Mouse (Mus musculus): ENCODE data around the gene Uchl1. TPM values are rescaled to one million over a fixed set of nuclear protein-coding genes. Genes with fewer than 3 reads are reported as not detected.

Gene Uchl1
- total RNA-seq (2023), result not detected

DNA sequence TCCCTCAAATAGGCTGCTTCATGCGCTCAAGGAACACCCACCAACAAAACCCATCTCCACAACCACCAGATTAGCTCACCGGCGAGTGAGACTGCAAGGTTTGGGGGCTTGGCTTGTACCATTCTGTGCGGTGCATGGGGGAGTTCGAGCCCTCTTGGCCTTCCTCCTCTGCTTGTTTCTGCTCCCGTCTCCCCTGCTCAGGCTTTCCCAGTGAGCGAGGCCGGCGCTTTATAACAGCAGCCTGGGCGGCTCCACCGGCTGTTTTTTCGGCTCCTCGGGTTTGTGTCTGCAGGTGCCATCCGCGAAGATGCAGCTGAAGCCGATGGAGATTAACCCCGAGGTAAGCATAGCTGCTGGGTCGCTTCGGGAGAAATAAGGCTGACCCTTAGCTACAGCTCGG is at the start of gene Uchl1:
Uchl1 (plus strand) TSS at position 109 of the 400 bp plus-strand sequence.

Other genes with a start within 250 kb of the Uchl1 start
- gene Apbb2, start 57.3 kb upstream of the Uchl1 start, total RNA-seq (2023), result 7.8 TPM
- 0.53 TPM for gene Limch1, start 69.7 kb downstream of the Uchl1 start, total RNA-seq (2023)

Data from CD4-positive naive resting alpha-beta T cell, adult 57 days (primary cell).